Mouse (Mus musculus) small intestine, adult 2 months (tissue): Measurements from ENCODE around the gene Nt5e.

Experiments
- CTCF ChIP-seq: fragments of 200-500 bp; IDR thresholded peaks from 2 replicates; pipeline ENCODE4 v1.5.1; 2012; ENCODE audit warnings: low read depth, mild to moderate bottlenecking, control low read depth, inconsistent platforms, low read length, moderate library complexity, mixed read lengths; ENCODE audit not compliant: insufficient replicate concordance, insufficient read length; ENCODE audit errors: extremely low read depth
- POLR2A ChIP-seq: fragments of 200-500 bp; IDR thresholded peaks from 2 replicates; pipeline ENCODE4 v1.6.1; 2012; ENCODE audit warnings: low read depth, mild to moderate bottlenecking, control low read depth, inconsistent platforms, low read length, moderate library complexity

DNA sequence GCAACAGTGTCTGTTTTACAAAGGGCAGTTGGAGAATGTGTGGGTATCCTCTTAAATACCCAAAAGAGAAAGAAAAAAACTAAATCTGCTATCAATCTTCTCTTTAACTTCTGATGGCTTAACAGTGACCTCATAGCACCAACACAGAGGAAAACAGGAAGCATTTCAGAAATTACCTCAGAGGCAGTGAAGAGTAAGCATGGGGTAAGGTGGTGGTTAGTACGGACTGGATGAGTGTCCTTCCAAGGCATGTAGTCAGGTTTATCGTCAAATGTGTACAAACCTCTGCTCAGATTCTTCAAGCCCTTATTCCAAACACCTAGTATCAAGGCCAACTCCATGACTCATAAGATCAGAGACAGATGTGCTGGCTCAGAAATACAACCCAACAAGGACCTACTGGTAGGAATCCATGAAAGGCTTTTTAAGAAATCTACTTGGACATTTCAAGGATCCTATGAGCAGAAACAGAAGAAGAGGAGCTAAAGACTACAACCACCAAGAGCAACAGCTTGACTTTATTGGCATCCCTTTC is 34.1 kb upstream of the Nt5e start:
- TF ChIP-seq CTCF, result no peak
- TF ChIP-seq POLR2A, result no peak
